Mouse (Mus musculus) retina, postnatal 7 days (tissue): ENCODE results near the gene Tmem252.
A peak's percentile ranks its signal among the peaks of the same experiment; 100 is the strongest.
"Not testable (repeated sequence)": the region's sequence is repeated elsewhere in the genome, so short reads cannot be mapped to it uniquely, and the experiment has no call there.

Experiments used
- DNase-seq: peaks from one replicate; pipeline ENCODE4 v3.0.0-alpha.2; 2012; ENCODE audit warnings: low read depth, low spot score

Gene Tmem252

DNA sequence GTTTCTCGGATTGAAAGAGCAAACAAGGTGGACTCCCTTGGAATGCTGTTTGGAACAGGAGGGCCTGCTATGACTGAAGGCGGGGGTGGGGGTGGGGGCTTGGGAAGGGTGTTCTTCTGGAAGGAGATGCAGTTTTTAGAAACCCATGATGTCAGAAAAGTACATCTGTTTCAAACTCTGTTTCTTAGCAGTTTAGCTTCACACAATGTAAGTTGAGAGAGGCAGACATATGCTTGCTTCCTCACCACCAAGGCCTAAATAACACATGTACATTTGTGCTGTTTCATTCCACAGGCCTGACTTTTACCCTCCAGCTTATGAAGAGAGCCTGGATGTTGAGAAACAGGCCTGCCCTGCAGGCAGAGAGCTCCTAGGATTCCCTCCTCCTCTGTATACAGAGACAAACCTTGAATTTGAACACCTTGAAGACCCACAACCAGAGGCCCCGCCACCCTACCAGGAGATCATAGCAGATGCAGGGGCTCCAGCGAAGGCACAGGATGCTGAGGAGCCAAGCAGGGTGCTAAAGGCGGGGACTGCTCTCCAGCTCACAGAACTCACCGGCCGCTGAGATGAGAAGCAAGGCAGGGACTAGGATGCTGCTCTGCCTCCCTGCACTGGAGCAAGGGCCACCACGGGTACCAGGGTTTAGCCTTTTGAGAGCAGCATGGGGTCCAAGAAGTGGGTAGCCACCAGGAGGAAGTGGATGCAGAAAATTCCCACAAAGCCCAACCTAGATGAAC lies 3.6 kb downstream of the Tmem252 start:
- DNase-seq: no peak

DNA sequence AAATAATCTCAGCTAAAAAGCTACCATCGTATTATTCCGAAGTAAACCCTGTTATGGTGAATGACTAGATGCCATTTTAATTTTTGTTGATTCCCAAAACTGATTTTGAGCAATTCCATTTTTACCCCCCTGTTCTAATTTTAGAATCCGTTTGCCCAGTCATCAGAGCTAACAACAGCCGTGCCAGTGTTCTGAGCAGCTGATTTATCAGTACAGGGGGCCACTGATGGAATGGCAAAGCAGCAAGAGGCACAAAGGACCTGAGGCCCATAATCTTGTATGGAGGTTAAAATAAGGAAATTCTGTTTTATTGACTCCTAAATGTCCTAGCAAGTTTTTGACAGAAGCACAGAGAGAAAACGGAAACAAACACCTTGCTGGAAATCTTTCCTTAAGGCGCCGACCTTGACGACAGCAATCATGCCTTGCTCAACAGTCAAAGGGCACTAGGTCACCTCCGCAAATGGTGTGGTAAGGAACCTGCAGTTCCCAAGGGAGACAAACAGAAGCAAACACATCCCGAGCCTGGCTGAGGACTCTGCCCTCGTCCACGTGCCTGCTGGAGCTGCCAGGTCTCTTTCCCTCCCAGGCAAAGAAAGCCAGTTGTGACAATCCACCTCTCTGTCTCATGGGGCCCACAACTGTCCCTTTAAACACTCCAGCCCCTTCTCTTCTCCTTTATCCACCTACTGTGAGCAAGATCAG lies 9.4 kb downstream of the Tmem252 start:
- no peak for DNase-seq

DNA sequence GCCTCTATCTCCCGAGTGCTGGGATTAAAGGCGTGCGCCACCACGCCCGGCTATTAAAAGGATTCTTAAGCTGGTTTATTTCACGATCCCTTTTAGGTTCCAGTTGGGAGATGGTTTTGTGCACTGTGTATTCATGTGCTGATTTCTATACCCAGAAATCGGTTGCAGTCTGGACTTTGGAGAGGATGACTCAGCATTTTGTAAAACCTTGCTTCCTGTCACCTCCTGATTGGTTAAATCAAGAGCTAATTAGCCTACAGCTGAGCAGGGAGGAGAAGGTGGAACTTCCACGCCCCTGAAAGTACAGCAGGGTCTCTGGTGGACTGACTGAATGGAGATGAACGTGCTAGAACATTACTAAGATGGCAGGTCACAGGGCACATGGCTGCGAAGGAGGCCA lies 12.6 kb downstream of the Tmem252 start:
- no peak for DNase-seq

DNA sequence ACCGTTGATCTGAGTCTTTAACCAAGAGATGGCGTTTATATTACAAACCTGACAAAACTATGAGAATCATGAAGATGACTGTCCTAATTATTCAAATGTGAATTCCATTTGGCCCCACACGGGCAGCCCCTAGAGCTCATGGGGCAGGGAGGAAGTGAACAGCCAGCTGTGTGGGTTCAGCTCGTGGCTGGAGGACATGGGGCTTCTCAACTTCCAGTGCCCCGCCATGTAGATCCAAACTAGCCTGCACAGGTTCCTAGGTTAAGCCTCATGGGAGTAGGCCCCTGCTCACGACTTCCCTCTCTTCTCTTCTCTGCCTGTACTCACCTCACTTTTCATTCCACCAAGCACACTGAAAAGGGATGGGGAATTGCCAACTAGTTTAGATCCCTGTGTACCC lies 14.5 kb downstream of the Tmem252 start:
- no peak for DNase-seq

DNA sequence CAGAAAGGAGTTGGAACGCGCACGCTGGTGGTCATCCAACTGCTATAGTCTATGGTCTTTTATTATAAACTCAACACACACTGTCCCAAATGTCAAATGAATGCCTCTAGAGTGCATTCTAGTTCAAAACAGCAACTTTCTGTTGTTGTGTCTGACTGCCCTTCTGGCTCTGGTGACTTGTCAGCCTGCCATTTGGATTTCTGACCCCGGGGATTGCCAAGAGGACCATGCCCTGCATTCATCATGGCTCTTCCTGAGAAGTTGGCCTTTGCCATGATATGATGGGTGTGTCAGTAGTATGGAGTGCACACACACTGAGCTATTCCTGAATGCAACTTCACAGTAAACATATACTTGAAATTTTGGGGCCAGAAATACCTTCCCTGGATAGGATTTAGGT lies 15.7 kb downstream of the Tmem252 start:
- no peak for DNase-seq

DNA sequence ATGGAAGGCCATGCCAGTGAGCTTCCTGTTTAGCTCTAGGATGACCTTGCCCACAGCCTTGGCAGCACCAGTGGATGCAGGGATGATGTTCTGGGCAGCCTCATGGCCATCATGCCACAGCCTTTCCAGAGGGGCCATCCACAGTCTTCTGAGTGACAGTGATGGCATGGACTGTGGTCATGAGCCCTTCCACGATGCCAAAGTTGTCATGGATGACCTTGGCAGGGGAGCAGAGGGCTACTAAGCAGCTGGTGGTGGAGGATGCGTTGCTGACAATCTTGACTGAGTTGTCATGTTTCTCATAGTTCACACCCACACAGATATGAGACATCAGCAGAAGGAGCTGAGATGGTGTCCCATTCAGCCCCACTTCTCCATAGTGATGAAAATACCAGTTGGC lies 18.9 kb downstream of the Tmem252 start:
- DNase-seq: no peak

DNA sequence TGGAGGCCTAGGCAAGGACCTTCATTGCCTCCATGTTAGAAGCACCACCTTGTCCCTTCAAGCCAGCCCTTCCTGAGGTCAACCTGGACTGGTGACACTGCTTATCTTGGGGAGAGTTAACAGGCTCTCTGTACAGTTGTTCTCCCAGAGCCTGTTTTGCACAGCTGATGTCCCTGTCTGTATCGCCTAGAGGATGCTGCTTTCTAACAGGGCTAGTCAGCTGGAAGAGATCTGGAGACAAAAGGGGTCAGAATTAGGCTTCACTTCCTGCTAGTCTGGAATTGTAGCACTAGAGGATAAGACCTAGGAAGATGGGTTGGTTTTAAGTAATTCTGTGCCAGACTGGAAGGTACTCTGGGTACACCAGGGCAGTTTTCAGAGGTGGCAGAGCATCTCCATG lies 24.1 kb downstream of the Tmem252 start:
- no peak for DNase-seq

DNA sequence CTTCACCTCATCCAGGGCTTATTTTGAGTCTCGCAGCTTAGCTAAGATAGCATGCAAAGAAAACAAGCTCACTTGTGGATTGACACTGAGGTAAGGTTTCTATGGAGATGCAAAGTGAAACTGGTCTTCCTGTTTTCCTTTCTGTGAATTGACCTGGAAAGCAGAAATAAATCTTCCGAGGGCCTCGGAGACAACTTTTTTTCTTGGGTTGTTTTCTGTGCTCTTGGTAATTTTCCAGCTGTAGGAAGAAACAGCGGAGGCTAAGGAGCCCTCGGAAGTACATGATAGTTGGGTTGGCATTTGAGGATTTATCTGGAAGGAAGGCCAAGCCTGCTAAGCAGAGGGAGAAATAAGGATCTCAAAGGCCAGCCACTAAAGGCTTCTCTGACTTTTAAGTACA lies 24.8 kb downstream of the Tmem252 start:
- no peak for DNase-seq

DNA sequence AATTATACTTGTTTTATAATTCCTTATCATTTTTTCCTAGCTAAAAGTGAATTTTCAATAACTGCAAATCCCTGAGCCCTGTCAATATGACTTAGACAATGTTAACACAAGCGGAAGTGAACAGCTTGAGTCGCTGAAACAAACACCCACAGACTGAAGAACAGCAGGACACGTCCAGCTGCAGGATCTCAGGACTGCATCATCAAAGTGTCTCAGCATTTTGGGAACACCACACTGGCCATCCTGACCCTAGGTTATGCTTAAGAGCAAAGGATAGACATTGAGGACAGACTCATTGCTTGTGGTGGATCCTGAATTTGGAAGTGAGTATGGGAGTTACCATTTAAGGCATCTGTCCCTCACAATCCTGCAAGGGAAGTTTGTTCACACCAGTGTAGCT lies 25.4 kb downstream of the Tmem252 start:
- no peak for DNase-seq

DNA sequence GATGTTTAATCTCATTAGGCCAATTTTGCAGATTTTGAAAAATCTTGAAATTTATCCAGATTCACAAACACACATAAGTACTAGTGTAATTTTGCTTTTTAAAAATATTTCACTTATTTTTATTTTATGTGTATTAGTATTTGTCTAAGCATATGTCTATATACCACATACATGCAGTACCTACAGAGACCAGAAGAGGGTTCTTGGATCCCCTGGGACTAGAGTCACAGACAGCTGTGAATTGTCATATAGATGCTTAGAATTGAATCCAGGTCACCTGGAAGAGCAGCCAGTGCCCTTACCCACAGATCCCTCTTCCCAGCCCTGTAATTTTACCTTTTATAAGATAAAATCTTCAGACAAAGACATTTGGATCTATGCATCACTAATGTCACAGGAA lies 26.1 kb downstream of the Tmem252 start:
- DNase-seq: no peak

DNA sequence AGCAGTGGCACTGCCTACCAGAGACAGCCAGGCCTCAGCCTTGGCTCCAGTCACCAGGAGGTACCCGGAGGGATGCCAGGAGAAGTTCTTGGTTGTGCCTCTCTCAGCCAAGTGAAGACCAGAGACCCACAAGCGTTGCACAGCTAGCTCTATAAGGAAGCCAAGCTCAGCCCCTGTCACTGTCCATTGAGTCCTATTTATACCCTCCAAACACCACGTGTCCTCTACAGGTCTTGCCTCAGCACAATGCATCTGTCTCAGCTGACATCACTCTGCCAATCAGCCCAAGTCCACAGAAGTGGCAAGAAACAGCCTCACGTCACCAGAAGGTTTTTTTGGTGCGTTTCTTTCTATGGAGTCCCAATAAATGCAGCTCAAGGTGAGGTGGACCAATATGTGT lies 26.9 kb downstream of the Tmem252 start:
- no peak for DNase-seq

DNA sequence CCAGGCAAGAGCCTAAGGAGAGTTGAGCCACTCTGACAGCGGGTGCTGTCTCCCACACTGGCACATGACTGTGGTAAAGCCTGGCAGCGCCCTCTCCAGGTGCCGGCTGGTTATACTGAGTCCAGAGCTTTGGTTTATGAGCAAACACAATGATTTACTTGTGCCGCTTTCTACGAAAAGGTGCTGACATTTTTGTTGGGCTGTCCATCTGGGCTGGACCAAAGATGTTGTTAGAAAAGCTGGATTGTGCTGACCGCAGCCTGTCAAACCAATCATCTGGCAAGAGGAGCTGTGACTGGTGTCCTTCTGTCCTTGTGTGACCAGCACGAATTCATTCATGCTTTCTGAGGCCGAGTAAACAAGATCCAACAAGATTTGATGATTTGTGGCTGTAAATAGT lies 27.9 kb downstream of the Tmem252 start:
- no peak for DNase-seq

DNA sequence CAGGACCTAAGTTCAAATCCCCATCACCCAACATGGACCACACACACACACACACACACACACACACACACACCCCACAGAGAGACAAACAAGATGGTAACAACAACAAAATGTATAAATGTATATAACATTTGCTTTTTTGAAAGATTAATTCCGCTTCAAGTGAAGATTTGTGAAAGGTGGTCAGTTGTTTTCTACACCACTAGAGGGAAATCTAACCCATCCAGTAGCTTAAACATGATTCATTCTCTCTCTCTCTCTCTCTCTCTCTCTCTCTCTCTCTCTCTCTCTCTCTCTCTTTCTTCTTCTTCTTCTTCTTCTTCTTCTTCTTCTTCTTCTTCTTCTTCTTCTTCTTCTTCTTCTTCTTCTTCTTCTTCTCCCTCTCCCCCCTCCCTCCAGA lies 29.4 kb downstream of the Tmem252 start:
- DNase-seq: not testable (repeated sequence)

DNA sequence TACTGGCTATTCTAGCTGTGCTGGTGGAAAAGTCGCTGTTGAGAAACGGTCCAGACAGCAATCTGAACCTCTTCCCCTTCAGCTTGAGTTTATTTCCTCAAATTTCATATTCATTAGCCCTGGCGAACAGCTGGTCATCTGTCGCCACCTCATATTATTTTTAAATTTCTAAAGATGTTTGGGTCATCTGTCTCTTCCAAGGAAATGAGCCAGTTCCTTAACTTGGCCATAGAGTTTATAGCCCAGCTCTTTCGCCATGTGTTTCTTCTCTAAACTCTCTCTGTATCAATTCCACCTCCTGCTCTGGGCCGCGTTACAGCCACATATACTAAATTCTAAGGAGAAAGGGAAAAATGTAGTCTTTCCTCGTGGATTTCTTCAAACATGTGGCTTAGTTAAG lies 29.9 kb downstream of the Tmem252 start:
- no peak for DNase-seq

DNA sequence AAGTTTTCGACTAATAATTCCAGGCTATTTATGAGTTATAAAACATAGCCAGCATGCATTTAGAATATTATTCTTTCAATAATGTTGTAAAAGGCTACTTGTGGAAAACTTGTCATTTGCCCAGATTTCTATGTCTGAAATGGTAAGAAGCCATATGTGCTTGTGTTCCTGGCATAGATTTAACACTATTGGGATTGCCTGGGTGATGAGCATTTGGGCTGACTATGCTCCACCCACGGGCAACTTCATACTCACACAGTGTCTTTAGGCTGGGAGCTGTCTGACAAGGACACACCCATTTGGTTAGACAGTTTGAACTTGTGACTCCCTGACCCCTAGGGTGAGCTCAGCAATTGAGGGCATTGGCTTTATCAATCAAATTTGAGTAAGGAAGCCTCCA lies 30.5 kb downstream of the Tmem252 start:
- no peak for DNase-seq

DNA sequence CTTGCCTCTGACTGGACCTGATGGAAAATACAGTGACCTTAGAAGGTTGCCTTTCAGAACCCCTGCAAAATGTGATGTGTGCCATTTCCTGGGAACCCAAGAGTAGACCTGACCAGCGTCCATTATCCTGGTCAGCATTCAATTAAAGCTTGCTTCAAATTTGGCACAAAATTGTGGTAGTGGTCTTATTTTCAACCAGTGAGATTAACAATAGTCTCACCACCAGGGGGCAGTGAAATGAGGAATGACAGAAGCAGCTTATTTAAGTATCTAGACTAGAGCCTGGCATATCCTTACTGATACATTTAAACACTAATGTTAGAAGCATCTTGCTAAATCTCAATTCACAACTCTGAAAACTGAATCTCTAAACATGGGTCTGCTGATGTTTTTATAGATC lies 31.6 kb downstream of the Tmem252 start:
- peak; percentile 23 for DNase-seq

DNA sequence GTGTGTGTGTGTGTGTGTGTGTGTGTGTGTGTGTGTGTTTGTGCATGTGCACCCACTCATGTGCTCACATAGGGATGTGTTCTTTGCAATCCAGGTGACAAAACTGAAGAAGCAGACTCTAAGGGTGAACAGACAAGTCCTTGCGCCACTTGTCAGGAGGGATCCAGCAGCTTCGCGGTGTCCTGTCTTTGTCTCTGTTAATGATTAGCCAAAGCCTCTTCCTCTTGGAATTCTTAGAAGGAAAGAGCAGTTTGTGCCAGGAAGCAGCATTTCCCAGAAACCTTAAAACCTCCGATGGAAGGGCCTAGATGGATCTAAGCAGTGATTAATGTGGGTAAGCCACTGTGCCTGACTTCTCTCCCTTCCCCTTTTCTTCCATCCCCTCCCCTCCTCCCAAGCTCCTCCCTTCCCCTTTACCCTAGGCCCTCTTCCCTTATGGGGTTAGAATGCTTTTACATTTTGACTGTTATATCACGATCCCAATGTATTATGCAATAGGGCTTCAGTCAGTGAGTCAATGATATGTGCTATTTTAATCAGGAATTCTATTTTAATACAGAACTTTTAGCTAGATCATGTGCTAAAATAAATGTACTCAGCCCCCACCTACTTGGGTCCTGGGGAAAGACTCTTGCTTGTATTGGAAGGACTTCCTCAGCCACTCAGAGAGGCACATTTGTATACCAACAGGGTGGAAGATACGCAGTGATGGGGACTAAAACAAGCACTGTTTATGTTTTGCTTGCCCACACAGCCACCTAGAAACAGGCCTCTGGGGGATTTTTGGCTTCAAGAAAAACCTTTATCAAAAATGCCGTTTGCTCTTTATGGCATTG lies 33.5 kb downstream of the Tmem252 start:
- no peak for DNase-seq

DNA sequence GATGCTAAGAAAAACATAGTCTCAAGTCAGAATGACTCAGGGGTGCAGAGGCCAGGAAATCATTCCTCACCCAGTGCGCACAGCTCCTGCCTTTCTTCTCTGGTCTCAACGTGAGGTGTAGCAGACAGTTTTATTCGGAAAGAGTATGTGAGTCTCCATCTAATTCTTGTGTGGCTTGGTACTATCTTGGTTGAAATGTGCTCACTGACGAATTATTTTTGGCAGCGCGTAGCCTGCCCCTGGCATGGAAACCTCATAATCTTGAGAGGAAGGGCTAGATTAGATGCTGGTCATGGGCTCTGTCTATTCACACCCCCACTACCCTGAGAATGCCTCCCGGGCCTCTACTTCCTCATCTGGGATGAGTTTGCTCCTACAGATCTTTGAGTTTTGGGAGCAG lies 34.2 kb downstream of the Tmem252 start:
- no peak for DNase-seq

DNA sequence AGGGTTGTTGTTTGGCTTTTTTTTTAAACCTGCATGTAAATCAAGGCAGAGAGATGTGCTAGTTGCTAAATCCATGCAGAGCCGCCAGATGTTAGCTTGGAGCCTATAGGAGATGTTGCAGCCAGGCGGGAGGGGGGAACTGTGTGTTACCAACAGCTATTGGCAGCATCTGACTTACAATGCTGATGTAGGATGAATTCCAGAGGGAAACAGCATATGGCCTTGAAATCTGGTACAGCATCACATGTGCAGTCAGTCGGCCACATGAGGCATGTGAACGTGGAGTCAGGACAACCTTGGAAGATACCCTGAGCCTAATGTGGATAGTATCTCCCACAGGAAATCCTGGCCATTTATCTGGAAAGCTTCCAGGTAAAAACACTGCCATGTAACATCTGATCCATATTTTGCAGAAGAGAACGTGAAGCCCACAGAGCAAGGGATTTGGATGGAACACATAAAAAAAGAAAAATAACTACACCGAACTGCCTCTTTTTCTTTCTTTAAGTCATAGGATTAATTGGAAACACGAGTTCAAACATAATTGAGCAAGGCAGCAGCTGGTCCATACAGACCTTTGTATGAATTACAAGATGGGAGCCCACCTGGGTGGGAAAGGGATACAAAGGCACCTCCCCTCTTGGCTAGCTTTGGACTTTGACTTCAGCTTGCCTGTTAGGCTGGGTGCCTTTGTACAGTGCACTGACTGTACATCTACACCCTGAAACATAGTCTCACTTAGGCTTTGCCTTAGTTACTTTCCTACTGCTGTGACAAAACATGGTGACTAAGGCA lies 42.7 kb downstream of the Tmem252 start:
- DNase-seq: no peak

DNA sequence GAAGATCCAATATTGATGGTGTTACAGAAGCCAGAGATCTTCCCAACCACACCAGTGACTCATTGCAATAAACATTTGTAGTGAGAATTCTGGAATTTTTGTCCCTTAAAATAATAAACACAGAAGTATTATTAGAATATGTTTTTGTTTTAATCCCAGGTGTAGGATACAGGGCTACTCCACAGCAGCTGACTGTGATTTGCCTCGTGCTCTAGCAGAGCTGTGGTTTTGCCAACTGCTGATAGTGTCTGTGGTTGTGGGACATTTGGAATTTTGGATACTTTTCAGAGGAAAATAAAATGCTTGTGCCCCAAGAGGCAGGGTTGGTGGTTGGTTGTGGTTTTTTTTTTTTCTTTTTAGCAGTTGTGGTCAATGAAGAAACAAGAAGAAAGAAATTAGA lies 44.2 kb downstream of the Tmem252 start:
- DNase-seq: no peak

DNA sequence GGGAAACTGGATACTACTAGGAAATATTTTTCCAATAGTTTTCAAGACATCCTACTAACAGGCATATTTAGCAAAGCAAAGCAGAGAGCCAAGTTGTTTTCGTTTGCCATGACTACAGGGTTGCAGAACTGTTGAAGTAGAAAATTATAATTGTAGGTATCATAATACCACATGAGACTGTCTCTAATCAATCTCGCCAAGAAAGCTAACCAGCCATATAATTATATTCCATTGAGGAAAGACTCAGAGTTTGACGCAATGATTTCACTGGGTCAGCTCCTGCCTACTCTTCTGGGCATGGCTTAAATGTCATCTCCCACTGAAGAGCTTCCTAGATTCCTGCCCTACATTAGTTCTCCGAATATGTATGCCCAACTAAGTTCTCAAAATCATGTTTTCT lies 45.7 kb downstream of the Tmem252 start:
- DNase-seq: no peak

DNA sequence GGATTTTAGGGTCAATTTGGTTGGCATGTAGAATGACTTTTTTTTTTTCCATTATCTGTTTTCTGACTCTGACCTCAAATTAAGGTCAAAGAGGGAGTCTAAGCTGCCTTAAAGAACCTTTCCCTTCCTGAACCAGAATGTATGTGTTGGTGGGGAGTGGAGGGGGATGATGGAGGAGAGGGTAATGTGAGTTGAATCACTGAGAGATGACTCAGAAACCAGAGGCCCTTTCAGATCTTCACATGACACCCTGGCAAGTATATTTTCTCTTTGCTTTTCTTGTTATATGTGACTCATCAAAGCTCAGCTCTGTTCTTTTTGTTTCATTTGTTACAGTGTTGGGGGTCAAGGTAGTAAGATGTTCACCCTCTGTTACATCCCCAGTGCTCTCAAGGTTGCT lies 46.6 kb downstream of the Tmem252 start:
- DNase-seq: no peak
